ENCODE assay signal across 19 mouse cellular contexts in the genomic region with DNA sequence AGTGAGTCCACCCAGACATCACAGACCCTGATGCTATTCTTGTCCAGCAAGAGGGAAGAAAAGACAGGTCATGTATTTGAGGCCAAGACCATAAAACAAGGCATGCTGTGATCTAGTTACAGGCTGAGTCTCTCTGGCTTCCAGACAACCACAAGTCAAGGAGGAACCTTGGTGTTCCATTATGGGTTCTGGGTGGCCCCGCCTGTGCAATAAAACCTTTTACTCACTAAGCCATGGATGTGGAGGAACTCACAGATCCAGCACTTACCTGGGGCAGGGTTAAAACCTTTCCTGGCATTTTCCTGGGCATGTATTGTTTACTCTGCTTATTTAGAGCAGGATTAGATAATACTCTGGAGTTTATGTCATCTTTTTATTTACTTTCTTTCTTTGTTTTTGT.
"Had no signal": no experiment of that assay in that cellular context is flagged by ENCODE, and none has a peak within 500 bp of the region (broad histone marks: within the 10 kb centered on the region; RNA-seq: fewer than 3 reads in every experiment).

No protein-coding gene starts in this region.

- H3K4me1 ChIP-seq: liver, embryonic 15.5 days; midbrain, embryonic 10.5 days; midbrain, embryonic 12.5 days; neural tube, embryonic 12.5 days had no signal

- DNase-seq: liver, postnatal 0 days; lung, embryonic 14.5 days; lung, postnatal 10 days; lung, postnatal 4 days; midbrain, embryonic 14.5 days; retina, postnatal 1 day; right cerebral cortex, adult 18-20 months; right cerebral cortex, postnatal 25 days; right cerebral cortex, postnatal 4 days; spleen, adult 18-20 months; thymus, adult 18-20 months; thymus, postnatal 14 days; thymus, postnatal 36 days had no signal

- H3K4me2 ChIP-seq: liver, embryonic 15.5 days; lung, embryonic 14.5 days; midbrain, embryonic 12.5 days; neural tube, embryonic 12.5 days had no signal

- H3K27ac ChIP-seq: liver, embryonic 15.5 days; midbrain, embryonic 10.5 days; midbrain, embryonic 12.5 days; neural tube, embryonic 12.5 days had no signal

- H3K27me3 ChIP-seq: liver, embryonic 15.5 days; midbrain, embryonic 12.5 days; neural tube, embryonic 12.5 days had no signal

- H3K4me3 ChIP-seq: liver, embryonic 15.5 days; midbrain, embryonic 10.5 days; midbrain, embryonic 12.5 days; myocyte; neural tube, embryonic 12.5 days had no signal

- H3K9ac ChIP-seq: liver, embryonic 15.5 days; liver, postnatal 0 days; lung, embryonic 14.5 days; midbrain, embryonic 12.5 days; neural tube, embryonic 12.5 days had no signal

- ATAC-seq: liver, postnatal 0 days; midbrain, embryonic 16.5 days had no signal

- H3K9me3 ChIP-seq: liver, embryonic 15.5 days; midbrain, embryonic 10.5 days; midbrain, embryonic 12.5 days; neural tube, embryonic 12.5 days had no signal
